Mouse (Mus musculus) embryo, embryonic 10.5 days (tissue): ENCODE data around the gene Mbd6.
"Not testable (repeated sequence)": the region's sequence is repeated elsewhere in the genome, so short reads cannot be mapped to it uniquely, and the experiment has no call there.

ENCODE experiments used
- DNase-seq: peaks from one replicate; pipeline ENCODE4 v3.0.0-alpha.2; 2015; ENCODE audit warnings: low spot score

Mbd6 gene

GRCm38 (mm10) chr10:127288800-127289572 lies at the start of gene Mbd6:
Gene Mbd6 (minus strand): TSS chr10:127289018.
- peak; percentile 91 for DNase-seq

GRCm38 (mm10) chr10:127337536-127338099 lies 48.8 kb upstream of the Mbd6 start:
- no peak for DNase-seq

GRCm38 (mm10) chr10:127336952-127337351 lies 48.1 kb upstream of the Mbd6 start:
- DNase-seq = no peak

GRCm38 (mm10) chr10:127335271-127335670 lies 46.5 kb upstream of the Mbd6 start:
- DNase-seq = no peak

GRCm38 (mm10) chr10:127333152-127333551 lies 44.3 kb upstream of the Mbd6 start:
- no peak for DNase-seq

- DNase-seq = peak; percentile 65
These were observed 43.5 kb upstream of the Mbd6 start for GRCm38 (mm10) chr10:127332211-127332874.

- no peak for DNase-seq
These were observed 41.4 kb upstream of the Mbd6 start for GRCm38 (mm10) chr10:127330212-127330611.

GRCm38 (mm10) chr10:127327461-127328145 lies 38.8 kb upstream of the Mbd6 start:
- DNase-seq = no peak

- DNase-seq = peak; percentile 21
These were observed 38.0 kb upstream of the Mbd6 start for GRCm38 (mm10) chr10:127326828-127327227.

GRCm38 (mm10) chr10:127326017-127326801 lies 37.4 kb upstream of the Mbd6 start:
- peak; percentile 54 for DNase-seq

- DNase-seq = peak; percentile 22
These were observed 36.7 kb upstream of the Mbd6 start for GRCm38 (mm10) chr10:127325454-127326016.

- peak; percentile 78 for DNase-seq
These were observed 35.7 kb upstream of the Mbd6 start for GRCm38 (mm10) chr10:127324495-127324894.

- no peak for DNase-seq
These were observed 34.5 kb upstream of the Mbd6 start for GRCm38 (mm10) chr10:127323131-127323855.

- no peak for DNase-seq
These were observed 33.9 kb upstream of the Mbd6 start for GRCm38 (mm10) chr10:127322669-127323068.

GRCm38 (mm10) chr10:127322178-127322577 lies 33.4 kb upstream of the Mbd6 start:
- no peak for DNase-seq

- no peak for DNase-seq
These were observed 32.8 kb upstream of the Mbd6 start, which contains the start of gene Arhgap9 for GRCm38 (mm10) chr10:127321621-127322020. Gene Arhgap9 (plus strand): TSS chr10:127321964.

- DNase-seq = no peak
These were observed 31.2 kb upstream of the Mbd6 start for GRCm38 (mm10) chr10:127319969-127320368.

GRCm38 (mm10) chr10:127318009-127318408 lies 29.2 kb upstream of the Mbd6 start:
- DNase-seq = no peak

GRCm38 (mm10) chr10:127317277-127317676 lies 28.5 kb upstream of the Mbd6 start:
- no peak for DNase-seq

GRCm38 (mm10) chr10:127314950-127315349 lies 26.1 kb upstream of the Mbd6 start:
- DNase-seq = not testable (repeated sequence)

- not testable (repeated sequence) for DNase-seq
These were observed 24.7 kb upstream of the Mbd6 start for GRCm38 (mm10) chr10:127313516-127313915.
